Mouse (Mus musculus) cerebellum, adult 2 months (tissue): ENCODE measurements around the gene Cdk12.
"Not testable (repeated sequence)": the region's sequence is repeated elsewhere in the genome, so short reads cannot be mapped to it uniquely, and the experiment has no call there.

ENCODE experiments used
- CTCF ChIP-seq: fragments of 200-500 bp; IDR thresholded peaks from 2 replicates; pipeline ENCODE4 v1.5.1; 2011; ENCODE audit warnings: low read depth, mild to moderate bottlenecking, control low read depth, low read length, moderate library complexity, borderline replicate concordance; ENCODE audit not compliant: insufficient read depth
- POLR2A ChIP-seq: fragments of 200-500 bp; IDR thresholded peaks from 2 replicates; pipeline ENCODE4 v1.6.1; 2011; ENCODE audit warnings: low read length, control low read depth, borderline replicate concordance; ENCODE audit not compliant: insufficient read depth

DNA sequence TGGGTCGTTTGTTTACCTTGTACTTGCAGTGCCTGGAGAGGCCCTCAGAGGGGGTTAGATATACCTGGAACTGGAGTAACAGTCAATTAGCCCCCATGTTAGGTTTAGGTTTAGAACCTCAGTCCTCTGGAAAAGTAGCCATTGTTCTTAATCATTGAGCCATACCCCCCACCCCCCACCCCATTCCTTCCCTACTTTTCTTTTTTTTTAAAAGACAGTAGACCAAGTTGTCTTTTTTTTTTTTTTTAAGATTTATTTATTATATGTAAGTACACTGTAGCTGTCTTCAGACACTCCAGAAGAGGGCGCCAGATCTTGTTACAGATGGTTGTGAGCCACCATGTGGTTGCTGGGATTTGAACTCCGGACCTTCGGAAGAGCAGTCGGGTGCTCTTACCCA, 6.8 kb downstream of the Cdk12 start:
- TF ChIP-seq POLR2A, CTCF: not testable (repeated sequence)
